Mouse (Mus musculus) monocyte, adult 2 months (primary cell): Measurements from ENCODE around the gene Apobec4.
"Not testable (repeated sequence)": the region's sequence is repeated elsewhere in the genome, so short reads cannot be mapped to it uniquely, and the experiment has no call there.

Experiments used
- DNase-seq, 2 experiments: peaks; one replicate each; pipeline ENCODE4 v3.0.0; 2022; ENCODE audit warnings: low spot score in 2 of 2, low read depth in 1 of 2

The Apobec4 gene

DNA sequence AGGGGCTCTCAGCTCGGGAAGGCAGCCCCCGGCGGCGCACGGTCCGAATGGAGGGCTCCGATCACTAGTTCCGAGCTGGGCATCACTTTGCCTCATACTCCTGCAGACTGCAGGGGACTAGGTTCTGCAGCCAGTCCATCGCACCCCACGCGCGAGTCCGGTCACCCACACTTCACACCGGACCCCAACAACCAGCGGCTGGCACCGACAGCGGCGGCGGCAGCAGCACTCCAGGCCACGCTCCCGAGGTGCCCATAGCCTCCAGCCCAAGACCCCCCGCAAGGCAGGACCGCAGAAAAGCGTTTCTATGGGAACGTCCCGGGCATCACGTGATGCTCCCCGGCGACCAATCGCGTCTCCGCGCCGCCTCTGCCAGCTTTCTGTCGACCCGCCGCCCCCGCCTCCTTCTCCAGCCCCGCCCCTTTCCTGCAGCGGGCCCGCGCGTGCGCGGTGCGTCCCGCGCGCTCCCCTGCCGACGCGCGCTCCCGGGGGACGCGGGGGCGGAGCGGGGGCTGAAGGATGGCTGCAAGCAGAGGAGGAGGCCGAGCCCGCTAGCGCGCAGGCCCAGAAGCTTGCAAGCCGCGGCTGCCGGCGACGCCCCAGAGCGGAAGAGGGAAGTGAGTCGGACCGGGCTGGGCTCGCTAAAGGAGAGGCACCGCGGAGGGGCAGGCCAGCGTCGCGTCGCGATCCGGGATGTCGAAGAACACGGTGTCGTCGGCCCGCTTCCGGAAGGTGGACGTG is 15.9 kb downstream of the Apobec4 start, which contains the start of the genes Rgl1 and Arpc5:
Gene Rgl1 (minus strand): TSS at position 320 of the 741 bp plus-strand sequence.
Gene Arpc5 (plus strand): TSS at position 511 of the 741 bp plus-strand sequence.
- DNase-seq, result peak; percentile 93 to 95

- no peak for DNase-seq
Measured at GRCm38 (mm10) chr1:152766804-152767748, 16.7 kb downstream of the Apobec4 start.

DNA sequence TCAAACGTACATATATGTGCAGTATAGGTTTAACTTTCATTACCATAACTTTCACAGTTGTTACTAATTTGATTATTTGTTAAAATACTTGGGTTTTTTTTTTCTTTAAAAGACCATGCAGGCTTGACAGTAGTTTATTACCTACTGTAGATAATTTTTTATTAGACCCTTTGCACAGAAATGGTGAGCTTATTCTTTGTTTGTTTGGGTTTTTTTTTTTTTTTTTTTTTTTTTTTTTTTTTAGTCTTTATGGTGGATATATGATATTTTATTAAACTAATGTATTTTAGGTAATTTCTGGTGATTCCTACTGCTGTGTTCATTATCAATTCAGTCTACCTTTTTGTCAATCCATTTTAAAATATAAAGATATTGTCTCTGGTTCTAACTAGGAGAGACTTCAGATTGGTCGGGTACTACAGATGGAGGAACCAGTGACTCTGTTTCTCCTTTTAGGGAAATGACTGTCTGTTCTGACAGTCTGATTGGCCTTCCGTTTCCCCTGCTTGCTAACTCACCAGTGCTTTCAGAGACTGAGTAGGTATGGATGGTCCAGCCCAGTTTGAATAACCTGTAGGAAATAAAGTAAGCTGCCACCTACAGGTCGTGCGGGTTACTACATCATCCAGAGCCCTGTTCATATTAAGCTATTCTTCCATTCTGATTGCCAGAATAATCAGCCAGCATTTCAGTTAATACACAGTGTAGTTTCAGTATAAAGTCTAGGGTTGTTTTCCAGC is 17.6 kb downstream of the Apobec4 start:
- peak; percentile 63 to 76 for DNase-seq

- no peak for DNase-seq
Measured at GRCm38 (mm10) chr1:152771016-152771415, 20.7 kb downstream of the Apobec4 start.

- peak in 1 of 2 experiments; percentile 20 for DNase-seq
Measured at GRCm38 (mm10) chr1:152774601-152775000, 24.2 kb downstream of the Apobec4 start.

GRCm38 (mm10) chr1:152779071-152779737 is 28.9 kb downstream of the Apobec4 start:
- peak in 1 of 2 experiments; percentile 51 for DNase-seq

GRCm38 (mm10) chr1:152784620-152785019 is 34.3 kb downstream of the Apobec4 start:
- no peak for DNase-seq

DNA sequence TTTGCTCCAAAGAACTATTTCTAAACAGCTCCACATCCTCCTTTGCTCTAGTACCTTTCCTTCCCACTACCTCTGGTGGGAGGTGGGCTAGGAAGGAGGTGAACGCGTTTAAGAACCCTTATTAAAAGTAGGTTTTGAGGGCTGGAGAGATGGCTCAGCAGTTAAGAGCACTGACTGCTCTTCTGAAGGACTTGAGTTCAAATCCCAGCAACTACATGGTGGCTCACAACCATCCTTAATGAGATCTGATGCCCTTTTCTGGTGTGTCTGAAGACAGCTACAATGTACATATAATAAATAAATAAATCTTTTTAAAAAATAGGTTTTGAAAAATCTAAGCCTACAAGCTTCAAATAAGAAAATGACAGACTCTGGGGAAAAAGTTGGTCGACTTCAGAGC is 35.1 kb downstream of the Apobec4 start:
- DNase-seq, result not testable (repeated sequence)

DNA sequence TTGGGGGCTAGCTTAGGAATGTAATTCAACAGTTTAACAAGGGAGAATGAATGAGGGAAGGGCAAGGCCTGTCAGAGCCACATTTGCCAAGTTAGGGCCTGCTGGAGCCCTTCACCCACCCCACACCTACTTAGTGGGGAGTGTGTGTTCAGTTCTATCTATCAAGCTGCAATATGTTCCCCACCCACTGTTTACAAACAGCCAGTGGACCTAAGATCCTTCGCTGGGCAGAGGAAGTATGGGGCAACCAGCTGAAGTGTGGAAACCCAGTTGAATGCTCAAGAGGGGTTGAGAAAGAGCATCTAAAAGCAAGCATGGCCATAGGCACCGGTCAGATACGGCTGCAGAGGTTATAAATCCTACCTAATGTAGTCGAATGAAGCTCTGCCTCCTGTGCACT is 36.6 kb downstream of the Apobec4 start:
- peak in 1 of 2 experiments; percentile 29 for DNase-seq

- DNase-seq, result no peak
Measured at GRCm38 (mm10) chr1:152788121-152788660, 37.8 kb downstream of the Apobec4 start.

DNA sequence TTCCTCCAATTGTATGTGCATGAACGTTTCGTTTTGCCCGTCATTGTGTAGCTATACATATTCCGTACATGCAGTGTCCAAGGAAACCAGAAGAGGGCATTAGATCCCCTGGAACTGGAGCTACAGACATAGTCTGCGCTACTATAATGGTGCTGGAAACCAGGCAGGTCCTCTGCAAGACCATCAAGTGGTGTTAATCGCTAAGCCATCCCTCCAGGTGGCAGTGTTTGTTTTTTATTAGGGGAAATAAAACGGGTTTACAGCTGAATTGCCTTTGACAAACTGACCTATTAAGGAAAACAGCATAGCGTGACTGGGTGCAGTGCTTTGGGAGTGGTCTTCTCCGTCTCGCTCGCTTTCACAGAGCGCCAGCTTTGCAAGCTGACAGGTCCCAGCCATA is 39.9 kb downstream of the Apobec4 start:
- peak in 1 of 2 experiments; percentile 40 for DNase-seq

GRCm38 (mm10) chr1:152790821-152791220 is 40.5 kb downstream of the Apobec4 start:
- DNase-seq, result no peak

GRCm38 (mm10) chr1:152791269-152791668 is 40.9 kb downstream of the Apobec4 start:
- DNase-seq, result no peak

GRCm38 (mm10) chr1:152792736-152793494 is 42.6 kb downstream of the Apobec4 start:
- no peak for DNase-seq

- no peak for DNase-seq
Measured at GRCm38 (mm10) chr1:152793495-152794130, 43.3 kb downstream of the Apobec4 start.

DNA sequence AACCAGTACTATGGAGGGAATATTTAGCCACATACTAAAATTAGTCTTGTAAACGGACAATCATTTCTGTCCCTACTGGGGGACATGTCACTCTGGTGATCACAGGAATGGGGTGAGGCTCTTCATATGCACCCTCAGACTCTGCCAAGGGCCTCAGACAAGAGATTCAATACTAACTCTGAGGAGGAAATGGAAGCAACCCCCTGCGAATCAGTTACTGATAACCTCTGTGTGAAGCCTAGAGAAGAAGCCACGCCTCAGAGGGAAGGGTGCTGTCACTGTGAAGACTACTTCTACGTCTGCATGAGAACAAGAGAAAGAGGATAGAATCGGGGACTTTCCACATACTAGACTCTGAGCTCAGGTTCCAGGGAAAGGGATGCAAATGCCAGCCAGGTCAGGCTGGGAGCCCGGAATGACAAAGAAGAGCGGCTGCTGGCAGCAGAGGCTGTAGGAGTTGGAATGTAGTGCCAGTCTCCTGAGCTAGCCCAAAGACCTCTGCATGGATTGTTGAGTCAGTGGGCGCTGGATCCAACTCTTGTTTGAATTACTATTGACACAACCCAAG is 45.4 kb downstream of the Apobec4 start:
- no peak for DNase-seq

- no peak for DNase-seq
Measured at GRCm38 (mm10) chr1:152796683-152797263, 46.4 kb downstream of the Apobec4 start.

- no peak for DNase-seq
Measured at GRCm38 (mm10) chr1:152798125-152798524, 47.8 kb downstream of the Apobec4 start.
